Comparison of ENCODE assay signal across 21 mouse cellular contexts in the genomic region with DNA sequence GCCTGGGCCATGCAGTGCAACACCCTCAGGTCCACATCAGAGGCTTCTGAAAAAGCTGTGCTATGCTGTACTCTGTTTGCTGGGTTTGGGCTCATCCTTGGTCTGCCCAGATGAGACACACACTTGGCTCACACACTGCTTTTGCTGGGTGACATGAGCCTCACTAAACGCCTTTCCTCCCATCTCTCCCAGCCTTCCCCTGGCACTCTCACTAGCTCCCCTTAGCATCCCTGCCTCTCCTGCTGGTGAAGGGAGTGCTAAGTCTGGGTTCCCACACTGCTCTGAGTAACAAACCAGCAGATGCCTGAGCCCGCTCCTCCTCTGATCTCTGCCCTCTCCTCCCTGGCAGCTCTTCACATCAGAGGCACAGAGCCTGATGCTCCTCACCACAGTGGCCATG. TPM values are rescaled to one million over a fixed set of nuclear protein-coding genes. Genes with fewer than 3 reads are reported as not detected.
DNase-seq lines count a peak whose midpoint lies in the region; ATAC-seq and TF ChIP-seq lines count a peak whose summit lies in the region.
"Had no signal": no experiment of that assay in that cellular context is flagged by ENCODE, and none has a peak within 500 bp of the region (broad histone marks: within the 10 kb centered on the region; RNA-seq: fewer than 3 reads in every experiment).

No protein-coding gene starts in this region.

- no peak for TF ChIP-seq CTCF in hindbrain, postnatal 0 days (IDR thresholded peaks at IDR 0.05; ENCODE audit: low read depth)
- no peak for TF ChIP-seq CTCF in olfactory bulb, adult 2 months (IDR thresholded peaks at IDR 0.05; ENCODE audit: insufficient read depth, low read depth, low read length)

- no peaks in the 10 kb centered on the region for H3K4me1 ChIP-seq in hindbrain, postnatal 0 days (ENCODE audit: insufficient read depth, low read length)
- H3K4me1 ChIP-seq in hindbrain, embryonic 14.5 days (replicated peaks; ENCODE audit: control insufficient read depth, insufficient read depth, low read length) = peaks cover 10% of the 10 kb centered on the region; the same call in 1 of the 2 replicates
- peaks cover 18% of the 10 kb centered on the region for H3K4me1 ChIP-seq in midbrain, embryonic 10.5 days
- H3K4me1 ChIP-seq in midbrain, embryonic 14.5 days (ENCODE audit: control insufficient read depth, insufficient read depth, low read length) = peaks cover 8% of the 10 kb centered on the region; the same call in 1 of the 2 replicates
- H3K4me1 ChIP-seq in olfactory bulb, adult 2 months (ENCODE audit: control insufficient read depth, insufficient read depth, low read length) = peaks cover 31% of the 10 kb centered on the region
- H3K4me1 ChIP-seq in heart, embryonic 12.5 days (replicated peaks) = 0 out of 2 replicates have a peak, but pooled peaks cover 10% of the 10 kb centered on the region
- H3K4me1 ChIP-seq: embryonic facial prominence, embryonic 12.5 days; forebrain, embryonic 13.5 days had no signal

- H3K9me3 ChIP-seq in hindbrain, postnatal 0 days (ENCODE audit: low read length) = no peaks in the 10 kb centered on the region
- no peaks in the 10 kb centered on the region for H3K9me3 ChIP-seq in hindbrain, embryonic 14.5 days (ENCODE audit: control insufficient read depth, low read length)
- no peaks in the 10 kb centered on the region for H3K9me3 ChIP-seq in midbrain, embryonic 10.5 days (replicated peaks)
- H3K9me3 ChIP-seq in midbrain, embryonic 14.5 days (ENCODE audit: control insufficient read depth, low read length) = no peaks in the 10 kb centered on the region
- H3K9me3 ChIP-seq in heart, embryonic 12.5 days (replicated peaks) = no peaks in the 10 kb centered on the region
- H3K9me3 ChIP-seq: embryonic facial prominence, embryonic 10.5 days; embryonic facial prominence, embryonic 12.5 days; forebrain, embryonic 13.5 days had no signal

- no peaks in the 10 kb centered on the region for H3K36me3 ChIP-seq in hindbrain, postnatal 0 days (ENCODE audit: insufficient read depth, low read length)
- no peaks in the 10 kb centered on the region for H3K36me3 ChIP-seq in hindbrain, embryonic 14.5 days (replicated peaks; ENCODE audit: control insufficient read depth, insufficient read depth)
- no peaks in the 10 kb centered on the region for H3K36me3 ChIP-seq in midbrain, embryonic 10.5 days
- no peaks in the 10 kb centered on the region for H3K36me3 ChIP-seq in midbrain, embryonic 14.5 days (ENCODE audit: control insufficient read depth, insufficient read depth, low read length)
- H3K36me3 ChIP-seq in heart, embryonic 12.5 days = no peaks in the 10 kb centered on the region
- H3K36me3 ChIP-seq: embryonic facial prominence, embryonic 10.5 days; embryonic facial prominence, embryonic 12.5 days had no signal

- ATAC-seq in frontal cortex, adult (ENCODE audit: low TSS enrichment) = peak; percentile 82
- ATAC-seq in hindbrain, postnatal 0 days = peak; percentile 25
- no peak for ATAC-seq in hindbrain, embryonic 14.5 days (ENCODE audit: low FRiP score)
- no peak for ATAC-seq in midbrain, embryonic 14.5 days (ENCODE audit: low FRiP score, low TSS enrichment)
- no peak for ATAC-seq in heart, embryonic 12.5 days (ENCODE audit: insufficient number of reproducible peaks, low FRiP score)
- ATAC-seq: forebrain, embryonic 13.5 days; forebrain, embryonic 16.5 days had no signal

- no peaks in the 10 kb centered on the region for H3K27me3 ChIP-seq in hindbrain, postnatal 0 days (ENCODE audit: insufficient read depth, low read length)
- no peaks in the 10 kb centered on the region for H3K27me3 ChIP-seq in hindbrain, embryonic 14.5 days (ENCODE audit: control insufficient read depth, insufficient read depth, low read length)
- H3K27me3 ChIP-seq in midbrain, embryonic 10.5 days (ENCODE audit: low read depth, poor library complexity, severe bottlenecking) = no peaks in the 10 kb centered on the region
- H3K27me3 ChIP-seq in midbrain, embryonic 14.5 days (ENCODE audit: control insufficient read depth, insufficient read depth, low read length) = no peaks in the 10 kb centered on the region
- no peaks in the 10 kb centered on the region for H3K27me3 ChIP-seq in heart, embryonic 12.5 days (replicated peaks)
- H3K27me3 ChIP-seq: embryonic facial prominence, embryonic 12.5 days; forebrain, embryonic 13.5 days had no signal

- 53% methylated on average over 2 of the region's 2 CpGs for WGBS in hindbrain, postnatal 0 days
- WGBS in hindbrain, embryonic 14.5 days = 66% methylated on average over 2 of the region's 2 CpGs
- 72% methylated on average over 2 of the region's 2 CpGs for WGBS in midbrain, embryonic 10.5 days
- WGBS in midbrain, embryonic 14.5 days = 87% methylated on average over 2 of the region's 2 CpGs
- WGBS in olfactory bulb, adult 2 months = 27% methylated on average over 2 of the region's 2 CpGs
- 77% methylated on average over 2 of the region's 2 CpGs for WGBS in heart, embryonic 12.5 days

- no peak overlapping the region for H3K9ac ChIP-seq in hindbrain, postnatal 0 days (replicated peaks; ENCODE audit: low read length)
- H3K9ac ChIP-seq in hindbrain, embryonic 14.5 days = no peak overlapping the region
- no peak overlapping the region for H3K9ac ChIP-seq in midbrain, embryonic 14.5 days (replicated peaks; ENCODE audit: low read length)
- no peak overlapping the region for H3K9ac ChIP-seq in heart, embryonic 12.5 days
- H3K9ac ChIP-seq: embryonic facial prominence, embryonic 12.5 days; forebrain, embryonic 13.5 days had no signal

- no peak for DNase-seq in frontal cortex, postnatal 14 days (ENCODE audit: low spot score in 2 of 2)
- DNase-seq in hindbrain, postnatal 0 days (ENCODE audit: low spot score) = no peak
- no peak for DNase-seq in hindbrain, embryonic 14.5 days (ENCODE audit: low spot score)
- DNase-seq in midbrain, embryonic 10.5 days (ENCODE audit: low spot score) = no peak
- DNase-seq in midbrain, embryonic 14.5 days = no peak
- DNase-seq: adrenal gland, adult 2 months; adrenal gland, postnatal 10 days; adrenal gland, postnatal 25 days; cerebellum, adult 11-12 months; cerebellum, adult 2 months; cerebellum, adult 9-10 months; cerebellum, postnatal 25 days had no signal

- no peak overlapping the region for H3K4me3 ChIP-seq in hindbrain, postnatal 0 days (ENCODE audit: low read length)
- no peak overlapping the region for H3K4me3 ChIP-seq in hindbrain, embryonic 14.5 days (replicated peaks; ENCODE audit: low read length)
- H3K4me3 ChIP-seq in midbrain, embryonic 10.5 days = no peak overlapping the region
- H3K4me3 ChIP-seq in midbrain, embryonic 14.5 days (replicated peaks; ENCODE audit: low read depth, low read length) = no peak overlapping the region
- H3K4me3 ChIP-seq in olfactory bulb, adult 2 months (ENCODE audit: insufficient read depth, low read depth, low read length) = no peak overlapping the region
- H3K4me3 ChIP-seq in heart, embryonic 12.5 days = no peak overlapping the region
- H3K4me3 ChIP-seq: embryonic facial prominence, embryonic 10.5 days; embryonic facial prominence, embryonic 12.5 days; forebrain, embryonic 13.5 days had no signal

- no peak overlapping the region for H3K4me2 ChIP-seq in hindbrain, postnatal 0 days (ENCODE audit: low read depth, low read length)
- no peak overlapping the region for H3K4me2 ChIP-seq in hindbrain, embryonic 14.5 days (replicated peaks)
- H3K4me2 ChIP-seq in midbrain, embryonic 14.5 days (ENCODE audit: low read length) = no peak overlapping the region
- no peak overlapping the region for H3K4me2 ChIP-seq in heart, embryonic 12.5 days
- H3K4me2 ChIP-seq: embryonic facial prominence, embryonic 12.5 days; forebrain, embryonic 13.5 days had no signal

- TF ChIP-seq POLR2A in olfactory bulb, adult 2 months (IDR thresholded peaks at IDR 0.05; ENCODE audit: insufficient read depth, low read depth, low read length) = no peak

- H3K27ac ChIP-seq in hindbrain, postnatal 0 days = no peak overlapping the region
- H3K27ac ChIP-seq in hindbrain, embryonic 14.5 days = no peak overlapping the region
- H3K27ac ChIP-seq in midbrain, embryonic 10.5 days (replicated peaks) = 0 out of 2 replicates have a peak overlapping the region, but pooled peaks have one; percentile 6
- no peak overlapping the region for H3K27ac ChIP-seq in midbrain, embryonic 14.5 days (replicated peaks; ENCODE audit: low read depth, low read length)
- peak overlapping the region; percentile 76 for H3K27ac ChIP-seq in olfactory bulb, adult 2 months (ENCODE audit: insufficient read depth, low read depth, low read length)
- no peak overlapping the region for H3K27ac ChIP-seq in heart, embryonic 12.5 days (ENCODE audit: poor library complexity, severe bottlenecking)
- H3K27ac ChIP-seq: embryonic facial prominence, embryonic 10.5 days; embryonic facial prominence, embryonic 12.5 days; forebrain, embryonic 13.5 days had no signal

RNA-seq across cellular contexts. Expression of a gene that starts 40.4 kb away (rescaled TPM):
- total RNA-seq in hindbrain, postnatal 0 days (2014; rRNA removed) = 0.29 and 2.6 TPM in 2 replicates
- 1.0 and 1.2 TPM in 2 replicates for polyA plus RNA-seq in hindbrain, postnatal 0 days (2015; fragmentation: Nextera tagmentation; extraction: Ambion mirVana)
- polyA plus RNA-seq in hindbrain, embryonic 14.5 days (2014; fragmentation: Nextera tagmentation; extraction: Ambion mirVana) = 0.35 and 0.57 TPM in 2 replicates
- 0.12 TPM in 1 of 2 replicates, not detected in the other for polyA plus RNA-seq in midbrain, embryonic 10.5 days (2016; fragmentation: Nextera tagmentation; extraction: Ambion mirVana)
- polyA plus RNA-seq in midbrain, embryonic 14.5 days (2014; fragmentation: Nextera tagmentation; extraction: Ambion mirVana) = 0.30 and 0.58 TPM in 2 replicates
- not detected in 2 replicates for polyA plus RNA-seq in olfactory bulb, adult 2 months (2012; ENCODE audit: insufficient read depth, insufficient read length, low replicate concordance, missing spikeins)
- polyA plus RNA-seq in heart, embryonic 12.5 days (2016; fragmentation: Nextera tagmentation; extraction: Ambion mirVana) = not detected in 2 replicates
- total RNA-seq: adrenal gland, adult 2 months; adrenal gland, postnatal 25 days had no signal
- polyA plus RNA-seq: C2C12; embryonic facial prominence, embryonic 10.5 days; embryonic facial prominence, embryonic 12.5 days had no signal

RNA-seq across cellular contexts. Expression of a gene that starts 53.9 kb away (rescaled TPM):
- total RNA-seq in hindbrain, postnatal 0 days (2014; rRNA removed) = 37.5 and 44.4 TPM in 2 replicates
- polyA plus RNA-seq in hindbrain, postnatal 0 days (2015; fragmentation: Nextera tagmentation; extraction: Ambion mirVana) = 15.2 and 16.3 TPM in 2 replicates
- 7.8 and 13.2 TPM in 2 replicates for polyA plus RNA-seq in hindbrain, embryonic 14.5 days (2014; fragmentation: Nextera tagmentation; extraction: Ambion mirVana)
- 0.25 and 0.26 TPM in 2 replicates for polyA plus RNA-seq in midbrain, embryonic 10.5 days (2016; fragmentation: Nextera tagmentation; extraction: Ambion mirVana)
- polyA plus RNA-seq in midbrain, embryonic 14.5 days (2014; fragmentation: Nextera tagmentation; extraction: Ambion mirVana) = 6.5 and 10.5 TPM in 2 replicates
- polyA plus RNA-seq in olfactory bulb, adult 2 months (2012; ENCODE audit: insufficient read depth, insufficient read length, low replicate concordance, missing spikeins) = not detected in 2 replicates
- polyA plus RNA-seq in heart, embryonic 12.5 days (2016; fragmentation: Nextera tagmentation; extraction: Ambion mirVana) = 0.05 and 0.15 TPM in 2 replicates
- total RNA-seq: adrenal gland, postnatal 25 days; MEL had no signal
- polyA plus RNA-seq: adrenal gland, adult 2 months; C2C12 had no signal

Comparison
In these comparisons a context has a peak if more than half of its experiments do, and no peak if none do; other contexts are left out.
1. ATAC-seq: peak in frontal cortex, adult (single experiment) and hindbrain, postnatal 0 days (single experiment); none in hindbrain, embryonic 14.5 days (single experiment), midbrain, embryonic 14.5 days (single experiment) and heart, embryonic 12.5 days (single experiment).
2. H3K27ac ChIP-seq: peak in midbrain, embryonic 10.5 days (single experiment) and olfactory bulb, adult 2 months (single experiment); none in hindbrain, postnatal 0 days (single experiment), hindbrain, embryonic 14.5 days (single experiment), midbrain, embryonic 14.5 days (single experiment) and heart, embryonic 12.5 days (single experiment).